Mouse (Mus musculus) frontal cortex, postnatal 25 days (tissue): Measurements from ENCODE around the gene Olfr680-ps1.
"Not testable (repeated sequence)": the region's sequence is repeated elsewhere in the genome, so short reads cannot be mapped to it uniquely, and the experiment has no call there.

ENCODE experiments used
- DNase-seq, 2 experiments: peaks; one replicate each; pipeline ENCODE4 v3.0.0; 2022; ENCODE audit warnings: low spot score in 2 of 2

The Olfr680-ps1 gene

GRCm38 (mm10) chr7:105092717-105093116 lies at the start of gene Olfr680-ps1:
Gene Olfr680-ps1, minus strand, starts transcription at chr7:105092817.
- DNase-seq: not testable (repeated sequence)

DNA sequence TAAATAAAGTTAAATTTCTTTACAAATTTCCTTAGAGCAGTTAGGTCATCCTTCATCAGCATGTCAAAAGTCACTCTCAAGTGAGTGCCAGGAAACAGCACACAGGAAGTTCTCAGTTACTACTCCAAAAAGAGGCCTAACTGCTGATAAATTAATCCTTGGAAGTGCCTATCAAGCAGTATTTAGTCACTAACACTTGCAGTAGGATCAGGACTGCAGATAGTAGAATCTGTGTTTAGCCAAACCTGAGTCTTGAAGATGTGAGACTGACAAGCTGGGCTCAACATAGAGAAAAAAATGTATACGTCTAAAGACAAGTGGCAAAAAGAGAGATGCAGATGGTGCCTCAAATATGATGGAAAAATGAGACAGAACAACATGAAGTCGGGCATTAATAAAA lies 48.7 kb upstream of the Olfr680-ps1 start:
- DNase-seq: no peak

DNA sequence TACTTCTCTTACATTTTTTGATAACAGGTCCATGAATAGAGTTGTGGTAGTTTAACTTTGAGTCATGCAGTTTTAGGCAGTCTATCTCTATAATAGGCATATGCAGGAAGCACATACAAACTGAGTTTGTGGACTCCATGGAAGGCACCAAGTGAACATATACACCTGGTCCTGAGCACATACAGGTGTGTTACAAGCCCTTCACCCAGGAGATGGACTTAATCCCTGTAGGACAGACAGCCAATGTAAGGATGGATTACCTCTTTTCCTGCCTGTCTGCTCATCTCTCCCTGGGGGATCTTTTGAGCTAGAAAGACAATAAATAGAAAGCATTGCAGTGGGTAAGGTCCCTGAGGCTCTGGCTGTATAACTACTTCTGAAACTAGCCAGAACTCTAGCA lies 23.9 kb upstream of the Olfr680-ps1 start, which contains the start of gene Olfr681:
Gene Olfr681 (plus strand): TSS at position 301 of the 400 bp plus-strand sequence.
- no peak for DNase-seq

DNA sequence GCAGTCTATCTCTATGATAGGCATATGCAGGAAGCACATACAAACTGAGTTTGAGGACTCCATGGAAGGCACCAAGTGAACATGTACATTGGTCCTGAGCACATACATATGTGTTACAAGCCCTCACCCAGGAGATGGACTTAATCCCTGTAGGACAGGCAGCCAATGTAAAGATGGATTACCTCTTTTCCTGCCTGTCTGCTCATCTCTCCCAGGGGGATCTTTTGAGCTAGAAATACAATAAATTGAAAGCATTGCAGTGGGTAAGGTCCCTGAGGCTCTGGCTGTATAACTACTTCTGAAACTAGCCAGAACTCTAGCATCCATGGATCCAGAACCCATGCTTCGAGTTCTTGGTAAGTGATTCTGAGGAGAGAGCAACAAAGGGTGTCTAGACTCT lies 11.7 kb downstream of the Olfr680-ps1 start, which contains the start of gene Olfr679:
Gene Olfr679 (plus strand): TSS at position 301 of the 400 bp plus-strand sequence.
- DNase-seq: no peak

DNA sequence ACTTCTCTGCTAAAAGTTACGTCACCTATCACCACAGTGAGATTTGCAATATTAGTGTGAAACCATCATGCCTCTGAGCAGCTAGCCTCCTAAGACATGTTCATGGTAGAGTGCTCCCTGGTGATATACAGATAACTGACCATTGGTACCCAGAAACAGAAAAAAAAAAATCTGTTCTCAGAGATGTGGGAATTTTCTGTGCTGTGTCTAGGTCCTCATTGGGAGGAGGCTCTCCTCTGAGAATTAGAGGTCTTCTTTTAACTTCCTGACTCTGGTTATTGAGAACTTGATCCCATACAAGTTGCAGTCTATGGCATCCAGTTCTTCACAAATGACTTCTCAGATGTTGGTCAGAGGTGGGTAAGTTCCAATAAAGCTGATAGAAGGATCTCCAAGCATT lies 28.4 kb downstream of the Olfr680-ps1 start, which contains the start of gene Olfr678:
Gene Olfr678 (plus strand): TSS at position 301 of the 400 bp plus-strand sequence.
- no peak for DNase-seq

DNA sequence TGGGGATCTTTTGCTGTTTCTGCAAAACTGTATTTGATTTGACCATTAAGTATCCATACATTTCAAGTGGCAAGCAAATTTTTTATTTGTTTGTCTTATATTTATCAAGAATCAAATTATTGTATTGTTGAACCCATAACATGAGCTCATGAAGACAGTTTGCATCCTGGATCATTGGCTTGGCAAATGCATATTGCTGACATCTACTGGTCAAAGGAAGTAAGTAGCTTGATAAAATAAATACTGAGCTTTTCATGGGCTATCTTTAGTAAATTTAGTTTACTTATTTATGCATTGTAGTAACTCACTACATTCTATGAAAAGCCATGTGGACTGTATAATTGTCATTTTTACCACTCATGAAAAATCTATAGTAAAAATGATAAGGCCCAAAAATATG lies 33.7 kb downstream of the Olfr680-ps1 start:
- DNase-seq: no peak
